Mouse (Mus musculus) layer of hippocampus, adult 11-12 months (tissue): ENCODE measurements around the gene D430041D05Rik.

ENCODE experiments used
- DNase-seq: peaks from one replicate; pipeline ENCODE4 v3.0.0; 2022; ENCODE audit warnings: low spot score

D430041D05Rik gene

DNA sequence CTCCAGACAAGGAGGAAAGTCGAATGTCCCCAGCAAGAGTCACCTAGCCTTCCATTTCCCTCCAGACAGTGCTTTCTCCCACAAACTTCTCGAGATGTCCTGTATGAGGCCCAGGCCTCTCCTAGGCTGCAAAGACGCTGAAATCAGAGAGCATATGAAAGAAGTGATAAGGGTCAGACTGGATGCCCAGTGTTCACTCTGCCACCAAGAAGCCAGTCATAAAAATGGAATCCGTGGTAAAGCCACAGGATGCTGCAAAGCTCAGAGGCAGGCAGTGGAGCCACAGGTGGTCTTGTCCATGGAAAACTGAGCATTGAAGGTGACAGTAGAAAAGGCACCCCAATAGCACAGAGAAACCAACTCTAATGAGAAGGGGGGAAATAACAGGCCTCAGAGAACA, 2.9 kb downstream of the D430041D05Rik start:
- no peak for DNase-seq

DNA sequence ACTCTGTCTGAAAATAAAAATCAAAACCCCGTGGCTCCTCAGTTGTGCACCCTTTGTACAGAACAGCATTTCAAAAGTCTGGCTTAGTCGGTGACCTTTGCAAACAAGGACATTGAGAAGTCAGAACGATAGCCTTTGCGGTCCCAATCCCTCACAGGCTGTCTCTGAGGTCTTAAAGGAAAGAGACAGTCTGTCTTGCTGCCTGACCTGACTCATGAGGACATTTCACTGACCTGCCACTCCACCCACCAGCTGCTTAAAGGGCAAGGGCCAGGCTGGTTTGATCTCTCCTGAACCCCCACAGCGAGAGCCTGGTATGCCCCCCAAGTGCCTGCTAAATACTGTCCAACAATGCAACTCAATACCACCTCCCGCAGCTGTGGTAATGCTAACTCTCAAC, 6.8 kb downstream of the D430041D05Rik start:
- no peak for DNase-seq

- DNase-seq: no peak
Observed at GRCm38 (mm10) chr2:104398651-104399290, 12.0 kb downstream of the D430041D05Rik start.

DNA sequence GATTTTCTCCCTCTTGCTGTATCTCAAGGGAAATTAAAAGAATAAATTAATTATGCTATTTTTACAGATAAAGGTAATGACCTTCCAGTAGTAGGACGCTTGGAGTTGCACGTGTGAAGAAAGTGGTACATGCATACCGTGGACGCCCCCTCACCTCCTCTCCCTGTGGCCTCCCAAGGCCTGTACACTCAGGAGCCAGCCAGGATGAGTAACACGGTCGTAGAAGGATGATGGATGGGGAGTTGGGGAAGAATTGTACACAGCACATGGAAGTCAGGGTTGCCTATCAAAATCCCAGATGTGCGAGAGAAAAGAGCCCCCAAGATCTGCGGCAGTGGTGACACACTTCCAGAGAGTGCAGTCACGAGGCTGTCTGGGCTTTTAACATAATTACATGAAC, 14.9 kb downstream of the D430041D05Rik start:
- no peak for DNase-seq

DNA sequence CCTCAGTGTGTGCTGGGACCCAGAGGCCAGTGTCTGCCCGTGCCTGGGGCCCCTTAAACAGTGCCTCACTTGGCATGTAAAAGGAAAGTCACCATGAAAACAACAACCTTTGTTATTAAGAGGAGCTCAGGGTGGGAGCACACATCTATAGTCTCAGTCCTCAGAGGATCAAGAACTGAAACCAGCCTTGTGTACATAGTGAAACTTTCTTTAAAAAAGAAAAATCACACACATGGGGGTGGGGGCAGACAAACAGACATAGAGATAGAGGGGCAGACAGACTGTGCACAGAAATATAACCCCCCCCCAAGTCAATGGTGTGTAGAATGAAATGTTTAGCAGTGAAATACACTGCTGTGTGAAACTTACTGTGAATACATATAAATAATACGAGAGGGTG, 16.0 kb downstream of the D430041D05Rik start:
- no peak for DNase-seq

DNA sequence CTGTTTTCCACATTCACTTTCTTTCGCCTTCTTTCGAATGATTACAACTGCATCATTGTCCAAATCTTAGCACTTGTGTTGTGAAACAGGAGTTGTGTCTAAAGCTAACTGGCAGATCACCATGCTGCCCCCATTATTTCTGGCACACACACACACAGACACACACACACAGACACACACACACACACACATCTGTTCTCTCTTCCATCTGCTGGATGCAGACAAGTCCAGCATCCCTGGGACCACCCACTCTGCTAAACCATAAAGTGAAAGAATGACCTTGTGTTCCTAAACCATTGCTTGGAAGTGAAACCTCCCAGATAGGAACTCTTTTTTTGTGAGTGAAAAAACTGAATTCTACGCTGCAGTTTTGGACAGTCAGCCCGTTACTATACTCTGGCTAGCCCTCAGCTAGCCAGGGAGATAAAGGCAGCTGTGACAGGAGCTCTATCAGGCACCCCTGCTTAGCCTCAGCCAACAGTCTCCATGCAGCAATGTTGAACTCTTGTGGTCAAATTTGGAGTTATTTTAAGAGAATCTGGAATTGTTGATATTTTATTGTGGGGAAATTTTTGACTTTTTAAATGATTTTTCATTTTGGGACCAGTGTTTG, 18.0 kb downstream of the D430041D05Rik start:
- DNase-seq: no peak

DNA sequence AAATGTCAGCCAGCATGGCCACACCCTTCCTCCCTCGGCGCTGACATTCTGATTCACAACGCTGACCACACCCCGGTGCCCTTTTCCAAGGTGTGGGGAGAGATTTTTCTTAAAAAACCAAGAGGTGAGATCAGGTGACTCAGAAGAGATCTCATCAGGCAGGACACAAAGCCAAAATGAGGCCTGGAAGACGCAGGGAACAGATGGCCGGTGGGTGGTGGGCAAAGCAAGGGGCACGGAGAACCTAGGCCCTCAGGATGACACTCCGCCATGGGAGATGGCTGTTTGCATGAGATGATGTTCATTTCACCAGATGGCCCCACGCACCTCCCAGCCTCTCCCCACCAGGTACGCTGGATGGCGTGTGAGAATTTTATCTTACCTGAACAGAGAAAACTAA, 21.6 kb downstream of the D430041D05Rik start:
- DNase-seq: no peak

DNA sequence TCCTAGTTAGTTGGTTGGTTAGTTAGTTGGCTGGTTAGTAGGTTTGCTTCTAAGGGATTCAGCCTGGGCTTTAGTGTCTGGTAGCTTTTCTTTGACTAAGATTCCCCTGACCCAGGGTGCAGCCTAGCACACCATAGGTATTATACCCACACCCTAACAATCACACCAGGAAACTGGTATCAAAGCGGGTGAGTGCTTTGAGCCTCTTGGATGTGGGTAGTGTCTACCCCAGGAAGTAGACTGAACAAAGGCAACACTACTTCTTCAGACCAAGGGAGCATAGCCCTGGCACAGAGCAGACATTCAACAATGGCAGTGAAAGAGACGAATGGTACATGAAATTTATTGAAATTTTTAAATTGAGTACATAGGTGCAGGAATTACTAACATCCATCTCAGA, 24.9 kb downstream of the D430041D05Rik start:
- no peak for DNase-seq

GRCm38 (mm10) chr2:104383589-104383988, 27.2 kb downstream of the D430041D05Rik start:
- DNase-seq: no peak

GRCm38 (mm10) chr2:104382813-104383212, 28.0 kb downstream of the D430041D05Rik start:
- DNase-seq: no peak

GRCm38 (mm10) chr2:104379304-104379703, 31.5 kb downstream of the D430041D05Rik start:
- DNase-seq: no peak

DNA sequence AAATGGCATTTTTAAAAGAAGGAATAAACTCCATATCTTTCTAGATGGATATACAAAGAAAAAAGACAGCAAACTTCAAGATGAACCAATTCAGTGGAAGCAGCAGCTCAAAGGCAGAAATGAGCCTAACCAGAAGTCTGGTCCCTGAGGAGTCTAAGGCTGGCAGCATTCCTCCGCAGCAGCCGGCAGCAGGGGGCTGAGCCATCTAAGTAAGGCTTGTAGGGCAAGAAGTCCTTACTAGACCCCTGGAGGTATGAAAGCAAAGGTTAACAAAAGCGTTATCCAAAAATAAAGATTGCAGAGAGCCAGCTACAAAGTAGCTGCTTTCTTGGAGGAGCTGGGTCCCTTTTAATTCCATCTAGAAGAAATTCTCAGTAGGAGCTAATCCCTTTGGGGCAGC, 32.0 kb downstream of the D430041D05Rik start:
- no peak for DNase-seq

GRCm38 (mm10) chr2:104377990-104378389, 32.8 kb downstream of the D430041D05Rik start:
- no peak for DNase-seq

GRCm38 (mm10) chr2:104372156-104372555, 38.7 kb downstream of the D430041D05Rik start:
- no peak for DNase-seq

GRCm38 (mm10) chr2:104371606-104372130, 39.1 kb downstream of the D430041D05Rik start:
- no peak for DNase-seq

- no peak for DNase-seq
Observed at GRCm38 (mm10) chr2:104367836-104368298, 42.9 kb downstream of the D430041D05Rik start.

DNA sequence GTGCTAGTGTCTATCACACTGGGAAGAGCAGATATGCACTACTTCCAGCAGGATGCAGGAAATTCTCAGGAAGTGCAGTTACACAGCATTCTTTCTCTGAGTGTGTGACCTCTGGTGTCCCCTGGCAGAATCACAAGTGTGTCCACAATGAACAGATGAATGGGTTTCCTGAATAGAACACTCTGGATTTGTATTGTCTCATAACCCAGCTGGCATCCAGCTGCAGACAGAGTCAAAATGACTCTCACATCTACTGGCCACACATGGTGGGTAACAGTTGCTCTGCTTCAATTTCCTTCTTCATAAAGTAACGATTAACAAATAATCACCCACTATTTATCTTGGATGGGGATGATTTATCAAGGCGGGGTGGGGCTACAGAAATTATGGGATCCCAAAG, 43.5 kb downstream of the D430041D05Rik start:
- DNase-seq: no peak

DNA sequence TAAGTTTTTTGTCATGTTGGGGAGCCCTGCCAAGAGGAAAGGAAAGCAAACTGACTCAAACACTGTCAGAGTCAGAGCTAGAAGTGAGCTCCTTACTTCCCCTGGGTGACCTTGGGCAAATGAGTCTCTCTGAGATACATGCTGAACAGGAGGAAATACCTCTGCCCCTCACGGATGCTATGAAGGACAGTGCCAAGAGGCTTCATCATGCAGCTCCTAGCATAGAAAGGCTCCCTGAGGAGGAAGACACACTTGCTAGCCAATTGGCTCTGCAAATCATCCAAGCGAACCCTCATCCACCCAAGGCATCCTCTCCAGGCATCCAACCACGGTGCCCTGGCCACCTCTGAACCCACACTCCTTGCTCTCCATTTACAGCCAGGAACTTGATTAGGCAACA, 51.5 kb downstream of the D430041D05Rik start:
- DNase-seq: no peak

DNA sequence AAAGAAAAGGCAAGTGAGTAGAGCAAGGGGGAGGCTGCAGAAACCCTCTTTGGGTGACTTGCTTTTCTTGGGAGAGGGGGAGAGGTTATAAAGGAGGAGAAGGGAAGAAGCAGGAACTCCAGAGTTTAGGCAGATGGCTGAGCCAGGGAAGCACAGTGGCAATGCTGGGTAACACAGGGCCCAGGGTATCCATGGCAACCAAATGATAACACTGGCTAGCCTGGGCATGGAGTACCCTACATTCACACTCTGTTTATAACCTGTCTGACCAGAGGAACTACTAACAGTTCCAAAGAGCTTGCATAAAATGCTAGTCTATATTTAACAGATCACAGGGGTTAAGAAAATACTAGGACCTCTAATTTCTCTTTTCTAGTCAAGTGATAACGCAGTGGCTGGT, 51.9 kb downstream of the D430041D05Rik start:
- DNase-seq: no peak

DNA sequence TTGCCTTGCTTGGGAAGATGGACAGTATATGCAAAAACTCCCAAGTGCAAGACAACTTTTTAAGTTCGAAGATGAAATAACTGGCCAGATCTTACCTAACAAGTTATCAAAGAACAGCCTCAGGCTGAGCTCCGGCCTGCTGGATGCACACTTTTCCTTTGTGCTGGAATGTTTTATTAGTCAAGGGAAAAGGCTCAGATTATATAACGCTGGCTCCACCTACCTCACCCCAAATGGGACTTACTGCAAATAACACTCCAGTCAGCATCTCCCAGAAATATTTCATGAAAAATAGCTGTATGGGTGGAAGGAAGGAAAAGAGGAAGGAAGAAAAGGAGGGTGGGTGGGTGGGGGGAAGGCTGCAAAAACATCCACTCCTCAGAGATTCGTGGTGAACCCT, 54.3 kb downstream of the D430041D05Rik start:
- no peak for DNase-seq

- DNase-seq: no peak
Observed at GRCm38 (mm10) chr2:104354117-104354516, 56.7 kb downstream of the D430041D05Rik start.

GRCm38 (mm10) chr2:104352204-104352493, 58.7 kb downstream of the D430041D05Rik start:
- DNase-seq: no peak

DNA sequence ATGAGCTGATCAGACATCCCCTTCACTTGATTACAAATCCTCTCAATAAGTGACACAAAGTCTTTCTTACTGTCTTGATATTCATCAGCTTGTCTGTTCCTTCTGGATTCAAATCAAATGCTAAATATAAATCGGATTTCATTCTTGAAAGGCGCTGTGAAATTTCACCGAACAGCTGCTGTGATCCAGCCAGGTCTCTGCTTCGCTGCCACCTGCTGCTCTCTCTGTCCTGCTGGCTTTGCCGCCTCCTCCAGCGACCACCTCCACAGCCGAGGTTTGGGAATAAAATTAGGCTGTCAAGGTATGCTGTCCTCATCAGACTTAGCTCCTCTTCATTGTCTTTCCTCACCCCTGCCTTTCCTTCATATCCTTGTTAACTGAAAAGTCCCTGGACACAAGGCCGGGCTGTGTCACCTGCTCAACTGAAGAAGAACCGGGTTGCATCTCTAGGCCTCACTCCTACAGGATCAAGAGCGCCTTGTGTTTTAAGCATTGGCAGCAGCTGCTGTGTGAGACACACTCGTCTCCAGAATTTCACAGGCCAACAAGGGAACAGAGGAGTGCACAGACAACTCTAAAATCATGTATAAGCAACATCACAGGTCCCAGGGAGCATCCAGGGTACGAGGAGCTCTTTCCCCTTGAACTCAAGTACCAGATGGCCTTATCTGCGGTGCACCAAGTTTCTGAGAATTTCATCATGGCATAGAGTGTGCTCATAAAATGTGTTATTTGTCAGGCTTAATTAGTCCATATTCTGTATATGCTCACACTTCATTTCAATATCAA, 59.2 kb downstream of the D430041D05Rik start:
- DNase-seq: no peak
